Mouse (Mus musculus) forebrain, embryonic 12.5 days (tissue): Measurements from ENCODE around the gene Aprt. TPM values are rescaled to one million over a fixed set of nuclear protein-coding genes. Genes with fewer than 3 reads are reported as not detected.

Experiments used
- ATAC-seq: fragments of 200-750 bp; cut with Nextera tagmentation; 2 replicates; pipeline ENCODE4 v1.8.0; 2017; ENCODE audit warnings: moderate TSS enrichment; ENCODE audit not compliant: low FRiP score
- H3K27ac ChIP-seq: fragments of 300-500 bp; sonication (generic); 2 replicates; pipeline ENCODE4 v1.5.1; 2016; ENCODE audit warnings: mild to moderate bottlenecking
- H3K27me3 ChIP-seq: fragments of 300-500 bp; sonication (generic); 2 replicates; pipeline ENCODE4 v1.6.1; 2016; ENCODE audit warnings: mild to moderate bottlenecking
- H3K36me3 ChIP-seq: fragments of 300-500 bp; sonication (generic); replicated peaks from 2 replicates; pipeline ENCODE4 v1.6.1; 2016; ENCODE audit warnings: mild to moderate bottlenecking
- H3K4me1 ChIP-seq: fragments of 300-500 bp; sonication (generic); 2 replicates; pipeline ENCODE4 v1.6.1; 2016
- H3K4me2 ChIP-seq: fragments of 300-500 bp; sonication (generic); 2 replicates; pipeline ENCODE4 v1.6.1; 2016; ENCODE audit warnings: mild to moderate bottlenecking, moderate library complexity
- H3K4me3 ChIP-seq: fragments of 300-500 bp; sonication (generic); replicated peaks from 2 replicates; pipeline ENCODE4 v1.5.1; 2016; ENCODE audit warnings: mild to moderate bottlenecking
- H3K9ac ChIP-seq: fragments of 300-500 bp; sonication (generic); 2 replicates; pipeline ENCODE4 v1.6.1; 2016; ENCODE audit warnings: mild to moderate bottlenecking
- H3K9me3 ChIP-seq: fragments of 300-500 bp; sonication (generic); 2 replicates; pipeline ENCODE4 v1.6.1; 2016
- WGBS: fragments of 180-500 bp; shearing (Covaris S2); methylation state at CpG from one replicate; pipeline ENCODE4 v1.1.7; 2016; 5-methylcytosine and 5-hydroxymethylcytosine counted together
- microRNA-seq: library from miRNA; unstranded; fragments of <30 nt; microRNA quantifications from one replicate; pipeline ENCODE4, GENCODE M21; 2017
- polyA plus RNA-seq: library from polyadenylated mRNA; unstranded; fragments of >200 nt; fragmentation: Nextera tagmentation; extraction: Ambion mirVana; gene quantifications from 2 replicates; pipeline ENCODE4 v1.2.1, GENCODE M21; 2016

The Aprt gene
- polyA plus RNA-seq, 1 experiment from 2014 or later = 188 TPM

DNA sequence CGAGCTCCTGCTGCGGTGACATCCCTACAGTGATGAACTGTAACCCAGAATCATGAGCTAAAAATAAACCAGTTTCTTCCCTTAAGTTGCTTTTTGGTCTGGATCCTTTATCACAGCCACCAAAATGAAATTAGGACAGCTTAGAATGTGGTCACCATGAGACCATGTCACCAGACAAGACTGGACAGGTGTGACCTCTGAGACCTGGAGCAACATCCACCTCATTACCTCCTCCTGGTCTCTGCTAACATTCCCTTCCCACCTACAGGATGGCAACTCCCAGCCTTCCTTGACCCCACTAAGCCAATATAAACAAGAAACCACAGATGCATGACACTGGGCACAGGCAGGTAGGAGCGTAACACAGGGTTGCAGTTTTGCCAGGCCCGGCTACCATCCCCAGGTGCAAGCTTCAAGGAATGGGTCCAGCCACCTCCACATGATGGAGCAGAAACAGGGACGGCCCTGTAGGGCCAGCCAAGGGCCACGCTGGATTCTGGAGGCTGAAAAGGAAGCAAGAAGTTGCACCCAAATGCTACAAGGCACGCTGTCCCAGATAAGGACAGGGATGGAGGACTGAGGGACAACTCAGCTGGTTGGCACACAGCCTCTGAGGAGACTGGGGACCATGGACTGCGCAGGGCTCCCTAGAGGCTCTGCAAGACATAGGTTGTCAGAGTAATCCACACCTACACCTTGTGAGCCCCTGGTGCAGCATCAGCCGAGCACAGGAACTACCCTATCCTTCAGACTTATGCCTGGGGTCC lies 38.2 kb downstream of the Aprt start:
- no peaks in the 10 kb centered on the region for H3K9me3 ChIP-seq
- no peaks in the 10 kb centered on the region for H3K27me3 ChIP-seq
- no peak overlapping the region for H3K9ac ChIP-seq
- H3K36me3 ChIP-seq = no peaks in the 10 kb centered on the region
- no peak overlapping the region for H3K4me2 ChIP-seq
- 86% methylated on average over 9 of the region's 9 CpGs for WGBS
- no peak for ATAC-seq
- H3K4me3 ChIP-seq = no peak overlapping the region
- H3K27ac ChIP-seq = no peak overlapping the region
- peaks cover 8% of the 10 kb centered on the region; the same call in 1 of the 2 replicates for H3K4me1 ChIP-seq

DNA sequence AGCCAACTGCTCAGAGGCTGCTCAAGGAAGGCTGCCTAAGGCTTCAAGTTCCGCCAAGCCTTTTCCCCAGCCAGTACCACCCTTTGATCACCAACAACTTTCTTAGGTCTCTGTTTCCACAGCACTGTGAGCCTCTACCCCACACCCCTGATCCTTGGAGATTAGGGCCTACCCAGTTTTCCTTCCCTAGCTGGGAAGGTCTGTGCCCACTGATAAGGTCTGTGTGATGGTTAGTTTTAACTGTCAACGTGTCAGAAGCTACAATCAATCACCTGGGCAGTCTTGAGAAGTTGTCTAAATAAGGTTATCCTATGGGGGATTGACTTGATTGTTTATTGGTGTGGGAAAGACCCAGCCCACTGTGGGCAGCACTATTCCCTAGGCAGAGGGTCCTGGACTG lies 38.9 kb downstream of the Aprt start:
- Histone ChIP-seq H3K4me3 (no peak overlapping the region), H3K4me1 (peaks cover 8% of the 10 kb centered on the region; the same call in 1 of the 2 replicates), H3K27me3 (no peaks in the 10 kb centered on the region), H3K9me3 (no peaks in the 10 kb centered on the region), H3K36me3 (no peaks in the 10 kb centered on the region), H3K4me2 (no peak overlapping the region), H3K9ac (no peak overlapping the region), H3K27ac (no peak overlapping the region)
- ATAC-seq = no peak
- WGBS = 87% methylated on average over 2 of the region's 2 CpGs

DNA sequence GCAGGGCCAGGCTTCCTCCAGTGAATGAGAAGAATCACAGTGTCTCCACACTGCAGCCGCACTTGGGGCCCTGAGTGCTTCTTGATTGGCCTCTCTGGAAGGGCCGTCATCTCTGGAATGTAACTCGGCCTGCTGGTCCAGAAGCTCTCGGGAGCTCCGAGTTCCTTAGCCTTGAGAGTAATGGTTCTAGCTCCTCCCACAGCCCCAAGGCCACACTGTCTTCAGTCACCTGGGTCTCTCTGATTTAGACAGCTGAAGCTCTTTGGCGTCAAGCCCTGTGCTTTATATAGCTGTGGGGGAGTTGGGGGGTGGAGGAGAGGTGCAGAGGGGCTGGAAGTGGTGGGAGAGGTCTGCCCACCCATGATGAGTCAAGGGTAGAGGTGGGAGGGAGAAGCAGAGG lies 39.7 kb downstream of the Aprt start:
- Histone ChIP-seq H3K9me3 (no peaks in the 10 kb centered on the region), H3K27me3 (no peaks in the 10 kb centered on the region), H3K27ac (no peak overlapping the region), H3K4me2 (no peak overlapping the region), H3K36me3 (no peaks in the 10 kb centered on the region), H3K4me1 (peaks cover 8% of the 10 kb centered on the region; the same call in 1 of the 2 replicates), H3K9ac (no peak overlapping the region), H3K4me3 (no peak overlapping the region)
- 70% methylated on average over 6 of the region's 6 CpGs for WGBS
- ATAC-seq = no peak

DNA sequence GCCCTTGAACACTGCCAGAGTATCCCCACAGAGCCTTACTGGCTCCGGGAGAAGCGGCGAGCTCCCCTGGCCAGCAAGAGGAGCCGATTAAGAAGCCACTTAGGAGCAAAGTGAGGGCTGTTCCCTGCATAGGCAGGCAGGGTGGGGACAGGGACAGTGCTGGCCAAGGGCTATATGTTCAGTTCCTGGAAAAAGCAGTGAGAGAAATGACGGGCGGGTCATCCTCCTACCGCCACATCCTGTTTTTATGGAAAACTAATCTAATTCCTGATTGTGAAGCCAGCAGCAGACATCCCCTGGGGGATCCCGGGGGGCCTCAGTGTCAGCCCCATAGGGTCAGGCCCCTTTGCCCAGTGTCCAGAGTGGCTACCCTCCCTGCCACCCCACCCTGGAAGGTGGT lies 45.4 kb downstream of the Aprt start:
- peaks cover 6% of the 10 kb centered on the region; the same call in 1 of the 2 replicates for H3K27me3 ChIP-seq
- no peak overlapping the region for H3K9ac ChIP-seq
- 87% methylated on average over 8 of the region's 8 CpGs for WGBS
- H3K4me3 ChIP-seq = no peak overlapping the region
- no peak overlapping the region for H3K27ac ChIP-seq
- no peaks in the 10 kb centered on the region for H3K9me3 ChIP-seq
- no peaks in the 10 kb centered on the region for H3K36me3 ChIP-seq
- ATAC-seq = no peak
- H3K4me2 ChIP-seq = no peak overlapping the region
- H3K4me1 ChIP-seq = no peaks in the 10 kb centered on the region

DNA sequence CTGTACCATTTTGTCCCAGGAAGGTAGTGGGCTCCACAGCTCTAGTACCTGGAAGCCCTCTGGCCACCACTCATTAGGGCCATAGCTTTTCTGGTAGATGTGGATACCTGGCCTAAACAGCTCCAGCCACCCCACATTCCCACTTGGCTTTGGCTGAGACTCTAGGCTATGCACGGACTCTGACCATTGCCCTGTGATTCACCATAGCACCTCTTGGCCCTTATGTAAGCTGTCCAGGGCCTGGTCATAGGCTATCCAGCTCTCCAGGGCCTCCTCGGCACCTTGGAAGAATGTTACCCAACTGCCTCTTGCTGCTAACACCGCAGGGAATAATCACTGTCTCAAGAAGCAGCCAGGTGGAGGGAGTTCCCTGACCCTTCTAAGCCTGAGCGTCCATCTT lies 47.5 kb downstream of the Aprt start:
- H3K27ac ChIP-seq = no peak overlapping the region
- no peaks in the 10 kb centered on the region for H3K9me3 ChIP-seq
- H3K27me3 ChIP-seq = peaks cover 25% of the 10 kb centered on the region
- no peak overlapping the region for H3K9ac ChIP-seq
- no peak overlapping the region for H3K4me2 ChIP-seq
- ATAC-seq = no peak
- 91% methylated on average over 4 of the region's 4 CpGs for WGBS
- no peaks in the 10 kb centered on the region for H3K36me3 ChIP-seq
- peaks cover 10% of the 10 kb centered on the region for H3K4me1 ChIP-seq
- no peak overlapping the region for H3K4me3 ChIP-seq

DNA sequence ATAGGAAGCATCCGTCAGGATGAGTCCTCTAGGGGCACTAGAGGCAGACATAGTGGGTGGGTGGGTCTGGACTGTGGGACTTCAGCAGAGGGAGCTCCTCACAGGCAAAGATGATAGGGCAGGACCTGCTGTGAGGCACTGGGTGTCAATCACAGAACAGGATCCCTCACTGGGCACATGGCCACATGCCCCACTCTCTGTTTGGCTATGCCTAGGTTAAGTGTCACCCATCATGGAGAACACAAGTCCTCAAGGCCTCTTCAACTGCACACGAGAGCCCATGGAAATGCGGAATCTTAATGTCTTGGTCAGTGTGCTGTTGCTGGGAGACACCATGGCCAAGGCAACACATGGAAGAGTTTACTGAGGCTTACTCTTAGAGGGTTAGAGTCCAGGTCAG lies 48.8 kb downstream of the Aprt start:
- H3K9ac ChIP-seq = no peak overlapping the region
- H3K27me3 ChIP-seq = peaks cover 30% of the 10 kb centered on the region
- H3K4me2 ChIP-seq = no peak overlapping the region
- H3K9me3 ChIP-seq = no peaks in the 10 kb centered on the region
- WGBS = 92% methylated on average over 3 of the region's 3 CpGs
- no peak overlapping the region for H3K27ac ChIP-seq
- ATAC-seq = no peak
- H3K4me1 ChIP-seq = peaks cover 23% of the 10 kb centered on the region
- H3K36me3 ChIP-seq = no peaks in the 10 kb centered on the region
- no peak overlapping the region for H3K4me3 ChIP-seq

DNA sequence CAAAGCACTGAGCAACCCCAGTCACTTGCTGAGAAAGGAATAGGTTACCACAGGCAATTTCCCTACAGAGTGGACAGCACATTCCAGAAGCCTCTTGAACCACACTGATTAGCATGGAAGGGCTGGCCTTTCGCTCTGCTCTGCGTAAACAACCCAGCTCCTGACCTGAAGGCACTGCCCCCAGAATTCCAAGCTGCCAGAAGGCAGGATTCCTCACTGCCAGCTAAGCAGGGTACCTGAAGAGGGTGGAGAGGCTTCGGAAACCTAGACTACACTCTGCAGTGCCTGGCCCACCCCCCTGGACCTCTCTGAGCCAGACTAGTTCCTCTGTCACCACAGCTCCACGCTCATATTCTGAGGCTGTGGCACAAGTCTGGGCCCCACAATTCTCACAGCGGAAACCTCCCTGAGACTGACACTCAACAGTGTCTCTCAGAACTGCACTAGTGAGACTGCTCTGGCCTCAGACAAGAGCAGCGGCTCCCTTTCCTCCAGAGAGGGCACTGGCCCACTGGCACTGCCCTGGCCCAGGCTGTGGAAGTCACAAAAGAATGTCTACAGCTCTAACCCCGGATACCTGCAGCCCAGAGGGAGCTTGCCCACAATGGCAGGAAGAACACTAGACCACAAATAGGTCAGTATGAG lies 50.1 kb downstream of the Aprt start:
- Histone ChIP-seq H3K36me3 (no peaks in the 10 kb centered on the region), H3K4me3 (no peak overlapping the region), H3K27me3 (peaks cover 34% of the 10 kb centered on the region), H3K9me3 (no peaks in the 10 kb centered on the region), H3K4me1 (peaks cover 25% of the 10 kb centered on the region), H3K9ac (no peak overlapping the region), H3K4me2 (no peak overlapping the region), H3K27ac (no peak overlapping the region)
- ATAC-seq = no peak
- 72% methylated on average over 7 of the region's 7 CpGs for WGBS

DNA sequence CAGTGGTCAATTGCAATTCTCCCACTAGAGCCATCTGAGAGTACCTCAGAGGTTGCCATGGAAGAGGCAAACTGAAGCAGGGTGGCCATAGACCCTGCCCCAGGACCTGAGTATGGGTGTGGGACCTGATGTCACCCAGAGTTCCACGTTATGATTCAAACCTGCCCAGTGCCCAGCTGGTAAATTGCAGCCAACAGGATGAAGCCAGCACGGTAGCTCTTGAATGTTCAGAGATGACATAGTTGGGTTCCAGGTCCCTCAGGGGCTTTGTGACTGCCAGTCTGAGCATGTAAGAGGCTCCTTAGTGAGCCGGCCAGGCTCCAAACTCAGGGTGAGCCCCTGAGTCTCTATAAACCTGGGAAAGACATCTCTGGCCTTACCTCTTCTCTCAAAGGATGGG lies 50.6 kb downstream of the Aprt start:
- 76% methylated on average over 3 of the region's 3 CpGs for WGBS
- Histone ChIP-seq H3K9me3 (no peaks in the 10 kb centered on the region), H3K4me3 (no peak overlapping the region), H3K4me1 (peaks cover 25% of the 10 kb centered on the region), H3K4me2 (no peak overlapping the region), H3K27ac (no peak overlapping the region), H3K36me3 (no peaks in the 10 kb centered on the region), H3K27me3 (peaks cover 34% of the 10 kb centered on the region), H3K9ac (no peak overlapping the region)
- ATAC-seq = no peak

DNA sequence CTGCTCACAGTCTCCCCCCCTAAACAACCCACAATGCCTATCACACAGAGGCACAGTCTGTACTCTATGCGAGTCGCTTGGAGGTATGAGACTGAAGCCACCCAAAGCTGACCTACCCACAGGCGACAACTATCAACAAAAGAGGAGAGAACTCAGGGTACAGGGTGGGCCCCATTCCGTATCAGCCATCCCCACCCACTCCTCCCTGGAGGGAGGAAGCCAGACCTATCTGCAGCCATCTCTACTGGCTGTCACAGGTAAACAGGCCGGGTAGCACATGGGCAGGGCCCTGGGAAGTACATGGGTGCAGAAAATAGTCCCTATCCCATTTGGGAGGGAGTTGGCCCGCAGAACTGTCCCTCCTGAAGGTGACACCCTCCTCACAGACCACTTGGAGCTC lies 51.7 kb downstream of the Aprt start:
- Histone ChIP-seq H3K27ac (no peak overlapping the region), H3K9ac (no peak overlapping the region), H3K9me3 (no peaks in the 10 kb centered on the region), H3K4me3 (no peak overlapping the region), H3K27me3 (peaks cover 34% of the 10 kb centered on the region), H3K4me2 (no peak overlapping the region), H3K4me1 (peaks cover 25% of the 10 kb centered on the region), H3K36me3 (no peaks in the 10 kb centered on the region)
- WGBS = 72% methylated on average over 6 of the region's 6 CpGs
- no peak for ATAC-seq

Small RNA genes lying within 50 kb of the gene (microRNA-seq; reads per million reads assigned to microRNA genes)
- not detected for gene Mir6396

Other genes starting within 250 kb of the Aprt start
- gene Trhr2, start 216.2 kb downstream of the Aprt start, polyA plus RNA-seq = not detected in 2 replicates
- 71.8 and 75.5 TPM in 2 replicates for gene Zc3h18, start 200.3 kb downstream of the Aprt start, polyA plus RNA-seq
- not detected in 2 replicates for gene Il17c, start 154.9 kb downstream of the Aprt start, polyA plus RNA-seq
- 37.8 and 42.6 TPM in 2 replicates for gene Cyba, start 144.0 kb downstream of the Aprt start, polyA plus RNA-seq
- gene Mvd, start 133.5 kb downstream of the Aprt start, polyA plus RNA-seq = 39.3 and 42.6 TPM in 2 replicates
- gene Snai3, start 116.2 kb downstream of the Aprt start, polyA plus RNA-seq = 0.15 TPM in 1 of 2 replicates, not detected in the other
- 35.1 and 35.4 TPM in 2 replicates for gene Rnf166, start 100.8 kb downstream of the Aprt start, polyA plus RNA-seq
- 79.6 and 83.2 TPM in 2 replicates for gene Ctu2, start 100.8 kb downstream of the Aprt start, polyA plus RNA-seq
- 4.7 and 4.9 TPM in 2 replicates for gene Piezo1, start 25.6 kb downstream of the Aprt start, polyA plus RNA-seq
- gene Cdt1, start 8.9 kb downstream of the Aprt start, polyA plus RNA-seq = 43.7 and 46.0 TPM in 2 replicates
- 4.2 and 5.0 TPM in 2 replicates for gene Galns, start 34.6 kb upstream of the Aprt start, polyA plus RNA-seq
- 42.2 and 44.2 TPM in 2 replicates for gene Trappc2l, start 34.7 kb upstream of the Aprt start, polyA plus RNA-seq
- not detected in 2 replicates for gene Pabpn1l, start 45.8 kb upstream of the Aprt start, polyA plus RNA-seq
- gene Cbfa2t3, start 122.2 kb upstream of the Aprt start, polyA plus RNA-seq = 12.2 and 12.4 TPM in 2 replicates
- 16.1 and 17.3 TPM in 2 replicates for gene Acsf3, start 198.6 kb upstream of the Aprt start, polyA plus RNA-seq